Mouse (Mus musculus): Measurements from ENCODE around the gene Eef1akmt2. TPM values are rescaled to one million over a fixed set of nuclear protein-coding genes. Genes with fewer than 3 reads are reported as not detected.

The Eef1akmt2 gene
- polyA plus RNA-seq, 1 experiment from 2014 or later, result 31.4 TPM

DNA sequence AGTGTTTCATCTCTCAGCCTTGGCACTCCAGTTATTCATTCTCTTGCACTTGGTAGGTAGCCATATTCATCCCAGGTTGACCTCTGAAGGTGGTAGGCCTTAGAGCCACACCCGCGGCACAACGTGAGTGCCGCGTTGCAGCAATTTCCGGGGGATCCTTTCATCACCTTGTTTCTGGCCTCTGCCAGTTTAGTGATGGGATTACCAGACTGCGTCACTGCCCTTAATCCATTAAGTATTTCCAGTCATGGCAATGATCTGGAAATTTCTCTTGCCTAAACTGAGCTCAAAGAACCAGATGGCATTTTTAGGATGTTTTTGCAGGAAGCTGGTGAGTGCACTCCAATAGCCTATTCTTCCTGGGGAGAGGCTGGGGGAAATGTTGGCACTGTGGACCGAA lies 37.2 kb upstream of the Eef1akmt2 start:
- Histone ChIP-seq H3K4me1 (peaks cover 18% of the 10 kb centered on the region), H3K27me3 (replicated peaks) (no peaks in the 10 kb centered on the region), H3K4me2 (no peak overlapping the region), H3K9ac (no peak overlapping the region), H3K9me3 (replicated peaks) (no peaks in the 10 kb centered on the region), H3K4me3 (no peak overlapping the region), H3K27ac (no peak overlapping the region), H3K36me3 (peaks cover 10% of the 10 kb centered on the region)
- no peak for ATAC-seq
- WGBS (ENCODE audit: insufficient replicate concordance), result 82% methylated on average over 8 of the region's 8 CpGs

DNA sequence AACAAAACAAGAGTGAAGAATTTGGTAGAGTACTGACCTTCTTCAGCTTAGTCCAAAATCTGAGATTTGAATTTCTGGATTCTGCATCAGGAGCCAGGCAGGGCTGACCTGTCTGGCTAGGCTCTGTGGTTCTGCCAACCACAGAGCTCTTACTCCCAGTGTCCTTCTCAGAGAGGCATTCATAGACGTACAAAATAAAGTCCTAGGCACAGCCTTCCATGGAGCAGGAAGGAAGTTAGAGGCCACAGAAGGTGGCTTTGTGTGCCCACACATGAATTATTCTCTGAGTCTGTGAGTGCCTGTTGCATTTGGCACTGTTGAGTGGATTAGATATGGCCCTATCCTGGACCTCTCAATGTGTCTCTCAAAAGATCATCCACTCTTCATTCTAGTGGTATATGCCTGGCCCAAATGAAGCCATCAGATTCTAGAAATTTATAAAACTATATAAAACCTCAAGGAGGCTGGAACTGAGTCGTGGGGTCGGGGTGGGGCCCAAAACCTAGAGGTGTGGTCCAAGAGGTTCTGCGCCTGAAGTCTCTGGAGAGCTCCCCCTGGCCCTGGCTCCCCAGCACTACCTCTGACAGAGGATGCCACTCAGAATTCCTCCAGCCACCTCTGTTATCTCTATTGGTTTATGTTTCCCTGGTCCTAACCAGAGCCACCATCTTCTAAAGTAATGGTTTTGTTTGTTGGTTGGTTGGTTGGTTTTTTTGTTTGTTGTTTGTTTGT lies 36.2 kb upstream of the Eef1akmt2 start:
- Histone ChIP-seq H3K36me3 (peaks cover 20% of the 10 kb centered on the region), H3K9ac (no peak overlapping the region), H3K4me1 (peaks cover 18% of the 10 kb centered on the region), H3K27ac (no peak overlapping the region), H3K4me3 (no peak overlapping the region), H3K27me3 (replicated peaks) (no peaks in the 10 kb centered on the region), H3K9me3 (replicated peaks) (no peaks in the 10 kb centered on the region), H3K4me2 (no peak overlapping the region)
- ATAC-seq, result no peak; the same call in 1 of the 2 replicates
- WGBS (ENCODE audit: insufficient replicate concordance), result 41% methylated on average over 4 of the region's 4 CpGs

DNA sequence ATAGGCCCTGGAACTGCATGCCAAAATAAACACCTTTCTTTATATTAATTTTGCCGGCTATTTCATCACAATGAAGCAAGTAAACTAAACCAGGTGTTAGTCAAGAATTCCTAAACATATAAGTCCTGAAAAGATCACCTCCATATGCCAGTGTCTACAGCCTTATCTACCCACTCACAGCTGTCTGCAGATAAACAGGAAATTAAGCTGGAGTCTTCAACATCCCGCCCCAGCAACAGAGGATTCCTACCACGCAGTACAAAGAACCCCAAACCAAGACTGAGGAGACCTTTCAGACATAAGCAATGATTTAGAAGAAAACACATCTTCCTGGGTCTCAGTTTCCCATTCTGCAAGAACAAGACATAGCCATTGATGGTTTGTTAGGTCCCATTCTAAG lies 35.6 kb upstream of the Eef1akmt2 start:
- no peak for ATAC-seq
- Histone ChIP-seq H3K27me3 (replicated peaks) (no peaks in the 10 kb centered on the region), H3K36me3 (peaks cover 26% of the 10 kb centered on the region), H3K4me2 (no peak overlapping the region), H3K27ac (no peak overlapping the region), H3K9me3 (replicated peaks) (no peaks in the 10 kb centered on the region), H3K4me3 (no peak overlapping the region), H3K9ac (no peak overlapping the region), H3K4me1 (peaks cover 18% of the 10 kb centered on the region)
- 28% methylated on average over 3 of the region's 3 CpGs for WGBS (ENCODE audit: insufficient replicate concordance)

DNA sequence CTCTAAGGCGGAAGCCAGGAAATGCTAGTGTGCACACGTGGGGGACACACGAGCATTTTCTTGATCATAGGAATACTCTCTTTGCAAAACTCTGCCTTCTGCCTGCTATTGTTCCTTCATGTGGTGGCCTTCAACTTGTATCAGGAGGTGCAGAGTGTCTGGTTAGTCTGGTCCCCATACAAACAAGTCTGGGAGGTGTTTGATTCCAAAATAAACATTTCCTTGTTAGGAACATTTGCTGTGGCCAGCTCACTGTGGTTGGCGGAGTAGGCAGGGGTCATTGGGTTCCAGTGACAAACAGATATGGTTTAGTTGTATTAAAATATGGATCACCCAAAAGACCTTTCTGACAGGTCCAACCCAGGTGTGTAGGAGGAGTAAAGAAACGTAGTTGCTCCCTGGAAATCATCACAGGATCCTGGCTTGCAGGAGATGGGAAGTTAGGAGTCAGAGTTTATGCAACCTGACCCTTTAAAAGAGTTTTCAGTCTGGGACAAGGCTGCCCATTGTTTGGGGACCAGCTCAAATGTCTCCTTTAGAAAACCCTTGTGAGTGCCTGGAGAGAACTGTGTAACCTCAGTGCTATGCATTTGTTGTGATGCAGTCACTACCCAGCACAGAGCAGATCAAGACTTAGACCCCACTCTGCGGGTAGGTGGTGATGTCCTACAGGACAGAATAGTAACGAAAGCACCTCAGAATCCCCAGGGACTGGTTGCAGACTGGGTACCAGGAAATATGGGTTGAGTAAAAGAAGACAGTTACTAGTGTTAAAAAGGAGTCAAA lies 34.7 kb upstream of the Eef1akmt2 start:
- H3K27ac ChIP-seq, result no peak overlapping the region
- no peak for ATAC-seq
- no peak overlapping the region for H3K4me3 ChIP-seq
- H3K4me1 ChIP-seq, result peaks cover 18% of the 10 kb centered on the region
- no peak overlapping the region for H3K9ac ChIP-seq
- H3K9me3 ChIP-seq (replicated peaks), result no peaks in the 10 kb centered on the region
- 57% methylated on average over 7 of the region's 7 CpGs for WGBS (ENCODE audit: insufficient replicate concordance)
- peaks cover 35% of the 10 kb centered on the region for H3K36me3 ChIP-seq
- no peak overlapping the region for H3K4me2 ChIP-seq
- no peaks in the 10 kb centered on the region for H3K27me3 ChIP-seq (replicated peaks)

DNA sequence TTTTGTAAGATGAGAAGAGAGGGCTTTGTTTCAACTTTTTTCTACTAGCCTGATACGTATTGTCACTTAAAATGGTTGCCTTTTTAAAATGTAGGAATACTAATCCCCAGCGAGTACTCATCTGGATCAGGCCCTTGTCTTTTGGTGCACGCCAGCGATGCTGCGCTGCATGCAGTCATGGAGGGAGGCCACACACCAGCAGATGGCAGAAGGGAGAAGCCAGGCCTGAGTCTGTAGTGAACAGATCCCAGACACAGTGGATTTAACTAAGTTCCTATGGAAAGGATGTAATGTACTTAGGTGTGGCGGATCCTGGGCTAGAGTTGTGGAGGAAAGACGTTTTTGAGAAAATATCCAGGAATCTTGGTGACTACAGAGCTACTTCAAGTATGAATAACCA lies 31.6 kb upstream of the Eef1akmt2 start:
- Histone ChIP-seq H3K4me1 (peaks cover 18% of the 10 kb centered on the region), H3K27me3 (replicated peaks) (no peaks in the 10 kb centered on the region), H3K9me3 (replicated peaks) (no peaks in the 10 kb centered on the region), H3K4me2 (no peak overlapping the region), H3K4me3 (no peak overlapping the region), H3K36me3 (peaks cover 66% of the 10 kb centered on the region), H3K27ac (no peak overlapping the region), H3K9ac (no peak overlapping the region)
- no peak for ATAC-seq
- WGBS (ENCODE audit: insufficient replicate concordance), result 86% methylated on average over 7 of the region's 7 CpGs

DNA sequence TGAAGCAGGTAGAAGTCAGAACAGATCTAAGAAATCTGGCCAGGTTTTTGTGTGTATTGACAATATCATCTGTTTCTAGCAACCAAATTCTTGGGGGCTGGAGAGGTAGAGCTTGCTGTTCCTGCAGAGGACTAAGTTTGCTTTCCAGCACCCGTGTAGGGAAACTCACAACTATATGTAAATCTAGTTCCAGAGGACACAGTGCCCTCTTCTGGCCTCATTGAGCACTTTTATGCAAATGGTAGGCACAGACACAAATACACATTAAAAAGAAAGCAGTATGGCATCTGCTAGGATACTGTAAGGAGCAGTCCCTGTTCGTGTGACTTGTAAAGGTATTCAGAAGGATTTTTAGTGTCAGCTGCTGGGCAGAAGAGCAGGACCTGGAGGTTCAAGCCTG lies 29.9 kb upstream of the Eef1akmt2 start:
- H3K9me3 ChIP-seq (replicated peaks), result no peaks in the 10 kb centered on the region
- H3K27me3 ChIP-seq (replicated peaks), result no peaks in the 10 kb centered on the region
- H3K9ac ChIP-seq, result no peak overlapping the region
- no peak overlapping the region for H3K27ac ChIP-seq
- H3K4me1 ChIP-seq, result peaks cover 6% of the 10 kb centered on the region; the same call in 1 of the 2 replicates
- 56% methylated on average over 2 of the region's 2 CpGs for WGBS (ENCODE audit: insufficient replicate concordance)
- no peak for ATAC-seq
- H3K4me3 ChIP-seq, result no peak overlapping the region
- H3K4me2 ChIP-seq, result no peak overlapping the region
- peaks cover 82% of the 10 kb centered on the region for H3K36me3 ChIP-seq

DNA sequence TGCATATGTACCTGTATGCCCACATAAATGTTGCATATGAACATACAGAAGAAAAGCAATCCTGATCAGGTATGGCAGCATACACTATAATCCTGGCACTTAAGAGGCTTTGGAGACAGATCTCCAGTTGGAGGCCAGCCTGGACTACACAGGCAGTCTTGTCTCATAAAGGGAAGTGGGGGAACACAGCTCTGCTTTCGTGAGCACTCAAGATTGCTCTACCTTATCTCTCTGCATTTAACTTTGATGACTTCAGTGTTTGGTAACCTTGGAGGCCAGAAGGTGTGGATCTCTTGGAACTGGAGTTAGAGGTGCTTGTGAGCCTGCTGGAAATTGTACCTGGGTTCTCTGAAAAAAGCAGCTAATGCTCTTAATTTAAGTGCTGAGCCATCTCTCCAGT lies 27.8 kb upstream of the Eef1akmt2 start:
- ATAC-seq, result no peak
- no peak overlapping the region for H3K9ac ChIP-seq
- H3K27me3 ChIP-seq (replicated peaks), result no peaks in the 10 kb centered on the region
- no peak overlapping the region for H3K4me3 ChIP-seq
- H3K4me1 ChIP-seq, result no peaks in the 10 kb centered on the region
- no peak overlapping the region for H3K27ac ChIP-seq
- H3K36me3 ChIP-seq, result peaks cover 98% of the 10 kb centered on the region
- WGBS (ENCODE audit: insufficient replicate concordance), result 53% methylated on average over 1 of the region's 1 CpGs
- no peaks in the 10 kb centered on the region for H3K9me3 ChIP-seq (replicated peaks)
- no peak overlapping the region for H3K4me2 ChIP-seq

DNA sequence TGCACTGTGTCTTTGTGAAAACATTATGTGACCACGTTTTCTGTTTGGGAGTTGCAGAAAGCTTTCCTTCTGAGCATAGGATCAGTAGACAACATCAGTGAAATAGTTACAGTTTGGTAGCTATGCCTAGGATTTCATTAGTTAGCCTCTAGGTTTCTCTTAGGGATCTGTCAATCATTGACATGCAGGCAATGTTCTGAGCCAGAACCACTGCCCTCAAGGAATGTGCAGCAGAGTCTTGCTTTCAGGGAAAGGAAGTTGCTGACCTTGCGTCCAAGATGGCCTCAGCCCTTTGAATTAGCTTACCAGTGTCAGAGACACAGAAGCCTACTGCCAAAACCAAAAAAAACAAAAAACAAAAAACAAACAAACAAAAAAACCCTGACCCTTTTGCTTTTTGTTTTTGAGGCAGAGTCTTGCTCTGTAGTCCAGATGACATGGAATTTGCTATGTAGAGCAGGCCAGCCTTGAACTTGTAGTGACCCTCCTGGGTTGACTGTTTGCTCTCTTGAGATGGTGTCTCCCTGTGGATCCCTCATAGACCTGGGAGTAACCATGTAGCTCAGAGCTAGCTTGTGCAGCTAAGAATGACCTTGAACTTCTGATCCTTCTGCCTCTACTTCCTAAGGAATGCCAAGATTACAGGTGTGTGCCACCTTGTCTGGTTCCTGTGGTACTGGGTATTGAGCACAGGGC lies 23.1 kb upstream of the Eef1akmt2 start:
- Histone ChIP-seq H3K4me1 (0 out of 2 replicates have a peak, but pooled peaks cover 3% of the 10 kb centered on the region), H3K9ac (no peak overlapping the region), H3K4me2 (no peak overlapping the region), H3K27me3 (replicated peaks) (no peaks in the 10 kb centered on the region), H3K36me3 (peaks cover 97% of the 10 kb centered on the region), H3K4me3 (no peak overlapping the region), H3K9me3 (replicated peaks) (no peaks in the 10 kb centered on the region), H3K27ac (no peak overlapping the region)
- 90% methylated on average over 2 of the region's 2 CpGs for WGBS (ENCODE audit: insufficient replicate concordance)
- no peak for ATAC-seq

DNA sequence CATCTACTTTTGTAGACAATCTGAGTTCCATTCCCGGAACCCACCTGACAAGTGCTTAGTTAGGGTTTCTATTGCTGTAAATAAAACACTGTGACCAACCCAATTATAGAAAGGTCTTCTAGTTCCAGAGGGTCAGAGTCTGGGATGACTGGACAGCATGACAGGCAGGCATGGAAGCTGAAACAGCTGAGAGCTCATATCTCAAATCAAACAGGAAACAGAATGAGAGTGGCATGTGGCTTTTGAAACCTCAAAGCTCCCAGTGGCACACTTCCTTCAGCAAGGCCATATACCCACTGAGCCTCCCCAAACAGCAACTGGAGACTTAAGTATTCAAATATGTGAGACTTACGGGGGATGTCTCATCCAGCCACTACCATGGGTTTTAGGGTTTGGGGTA lies 20.6 kb upstream of the Eef1akmt2 start:
- Histone ChIP-seq H3K27ac (no peak overlapping the region), H3K4me2 (no peak overlapping the region), H3K4me3 (no peak overlapping the region), H3K4me1 (0 out of 2 replicates have a peak, but pooled peaks cover 3% of the 10 kb centered on the region), H3K9ac (no peak overlapping the region), H3K9me3 (replicated peaks) (no peaks in the 10 kb centered on the region), H3K27me3 (replicated peaks) (no peaks in the 10 kb centered on the region), H3K36me3 (peaks cover 96% of the 10 kb centered on the region)
- whole genome bisulfite sequencing (ENCODE audit: insufficient replicate concordance), result 63% methylated on average over 2 of the region's 2 CpGs
- no peak for ATAC-seq

DNA sequence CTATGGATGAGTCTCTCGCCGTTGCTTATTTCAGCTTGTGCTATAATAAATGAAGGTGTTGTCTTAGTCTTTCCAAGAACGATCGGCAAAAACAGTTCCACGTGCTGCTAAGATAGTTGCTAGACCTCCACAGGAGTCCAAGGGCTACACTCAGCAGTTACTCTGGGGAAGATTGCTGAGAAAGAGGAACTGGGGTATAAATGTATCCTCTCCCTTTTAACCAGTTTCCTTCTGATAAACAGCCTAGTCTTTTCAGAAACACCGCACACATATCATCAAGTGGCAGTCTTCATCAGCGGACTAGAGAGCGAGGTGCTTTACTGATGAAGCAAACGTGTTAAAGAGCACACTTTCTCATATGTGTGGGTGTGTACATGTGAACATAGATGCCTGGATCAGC lies 13.8 kb upstream of the Eef1akmt2 start:
- WGBS (ENCODE audit: insufficient replicate concordance), result 32% methylated on average over 9 of the region's 9 CpGs
- Histone ChIP-seq H3K4me1 (peaks cover 20% of the 10 kb centered on the region), H3K4me3 (no peak overlapping the region), H3K9me3 (replicated peaks) (no peaks in the 10 kb centered on the region), H3K9ac (no peak overlapping the region), H3K36me3 (peaks cover 63% of the 10 kb centered on the region), H3K4me2 (no peak overlapping the region), H3K27ac (peak overlapping the region; percentile 47; the same call in 1 of the 2 replicates), H3K27me3 (replicated peaks) (no peaks in the 10 kb centered on the region)
- ATAC-seq, result peak; percentile 24; the same call in 1 of the 2 replicates

DNA sequence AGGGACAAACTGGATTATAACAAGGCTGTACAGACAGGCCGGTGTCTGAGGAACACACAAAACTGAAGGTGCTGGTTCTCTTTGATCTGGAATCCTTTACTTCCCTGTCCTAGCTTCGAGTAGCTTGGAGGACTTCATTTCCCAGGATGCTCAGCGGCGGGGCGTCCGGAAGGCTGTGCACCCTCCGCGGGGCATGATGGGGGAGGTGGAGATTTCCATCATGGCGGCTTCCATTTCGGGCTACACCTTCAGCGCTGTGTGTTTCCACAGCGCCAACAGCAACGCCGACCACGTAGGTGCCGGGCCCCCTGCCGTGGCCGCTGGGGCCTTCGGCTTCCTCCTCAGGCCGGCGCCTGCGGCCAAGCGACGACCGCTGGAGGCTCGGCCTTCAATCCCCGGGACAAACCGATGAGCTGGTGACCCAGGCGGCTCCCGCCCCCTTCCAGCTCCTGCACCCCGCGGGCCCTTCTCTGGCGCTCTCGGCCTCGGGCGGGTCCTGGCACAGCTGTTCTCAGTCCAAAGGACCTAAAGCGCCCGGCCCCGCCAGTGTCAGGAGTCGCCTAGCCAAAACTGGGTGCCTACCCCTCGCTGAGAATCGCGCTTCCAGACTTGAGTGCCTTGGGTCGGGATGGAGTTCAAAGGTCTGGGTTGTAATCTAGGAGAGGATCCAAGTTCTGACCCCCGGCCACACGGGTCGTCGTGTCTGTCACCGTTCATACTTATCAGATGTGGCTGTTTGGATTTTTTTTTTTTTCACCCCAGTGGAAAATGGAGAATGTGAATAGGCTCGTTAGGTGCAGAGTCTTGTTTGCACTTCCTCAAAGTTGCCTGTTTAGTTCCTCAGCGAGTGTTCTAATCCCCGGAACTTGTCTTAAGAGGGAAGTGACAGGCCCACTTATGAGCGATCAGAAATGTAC lies 6.8 kb upstream of the Eef1akmt2 start, which contains the start of gene Abraxas2:
Gene Abraxas2 (plus strand): TSS at position 184 of the 917 bp plus-strand sequence.
- ATAC-seq, result peak; percentile 96
- H3K36me3 ChIP-seq, result no peaks in the 10 kb centered on the region

More for the DNA sequence above, 6.8 kb upstream of the Eef1akmt2 start, which contains the start of gene Abraxas2:
- WGBS (ENCODE audit: insufficient replicate concordance), result under 1% methylated on average over 53 of the region's 53 CpGs
- Histone ChIP-seq H3K27ac (peak within 1 kb of the TSS; percentile 87), H3K27me3 (replicated peaks) (no peaks in the 10 kb centered on the region), H3K9me3 (replicated peaks) (no peaks in the 10 kb centered on the region), H3K4me2 (peak within 1 kb of the TSS; percentile 85), H3K4me3 (peak within 1 kb of the TSS; percentile 93), H3K9ac (peak within 1 kb of the TSS; percentile 88), H3K4me1 (peaks cover 37% of the 10 kb centered on the region)

Measured in liver, embryonic 12.5 days (tissue).